Mouse (Mus musculus) MEL (cell line): ENCODE data around the gene Tango6.

ENCODE experiments used
- CTCF ChIP-seq, 3 experiments: IDR thresholded peaks in 2 of 3; conservative IDR thresholded peaks in 1 of 3; 2 replicates each; pipeline ENCODE4 v1.5.1; 2011 to 2012; ENCODE audit warnings: low read length in 3 of 3, low read depth in 2 of 3, mild to moderate bottlenecking in 2 of 3, improper control_type of control experiment in 1 of 3, inconsistent platforms in 1 of 3, mixed read lengths in 1 of 3, moderate library complexity in 1 of 3; ENCODE audit not compliant: control insufficient read depth in 1 of 3, insufficient read depth in 1 of 3, poor library complexity in 1 of 3, severe bottlenecking in 1 of 3
- GATA1 ChIP-seq: IDR thresholded peaks from 2 replicates; pipeline ENCODE4 v1.6.1; 2011; ENCODE audit warnings: low read depth, low read length, improper control_type of control experiment
- MAX ChIP-seq: IDR thresholded peaks from 2 replicates; pipeline ENCODE4 v1.6.1; 2011; ENCODE audit warnings: low read length, improper control_type of control experiment
- MYB ChIP-seq: IDR thresholded peaks from 2 replicates; pipeline ENCODE4 v1.6.1; 2011; ENCODE audit warnings: mild to moderate bottlenecking, low read depth, low read length, improper control_type of control experiment
- POLR2AphosphoS5 ChIP-seq: IDR thresholded peaks from 2 replicates; pipeline ENCODE4 v1.6.1; 2012; ENCODE audit warnings: low read depth, borderline replicate concordance, mild to moderate bottlenecking, inconsistent platforms, low read length, moderate library complexity, mixed read lengths
- TAL1 ChIP-seq: IDR thresholded peaks from 2 replicates; pipeline ENCODE4 v1.6.1; 2012; ENCODE audit warnings: mild to moderate bottlenecking, inconsistent platforms, low read length, moderate library complexity, mixed read lengths

DNA sequence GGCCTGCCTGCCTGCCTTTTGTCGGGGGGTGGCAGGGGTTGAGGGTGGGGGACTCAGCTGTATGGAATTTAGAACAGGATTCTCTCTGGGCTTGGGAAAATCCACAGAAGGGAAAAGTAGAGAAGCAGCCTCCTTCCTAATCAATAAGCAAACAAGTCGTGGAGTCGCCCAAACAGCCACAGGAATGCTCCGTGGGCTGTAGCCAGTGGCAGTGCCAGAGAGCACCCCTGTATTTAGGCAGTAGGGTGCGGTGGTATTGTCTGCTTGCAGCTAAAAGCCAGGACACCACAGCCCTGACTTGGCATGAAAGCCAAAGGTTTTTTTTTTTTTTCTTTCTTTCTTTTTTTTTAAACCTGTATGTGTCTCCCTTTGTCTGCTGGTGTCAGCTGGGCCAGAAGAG lies 41.9 kb upstream of the Tango6 start:
- no peak for TF ChIP-seq CTCF (IDR thresholded peaks at IDR 0.05 in 2 of 3, conservative IDR thresholded peaks at IDR 0.05 in 1 of 3; ENCODE audit: control insufficient read depth in 1 of 3, insufficient read depth in 1 of 3, low read depth in 2 of 3, low read length in 3 of 3, poor library complexity in 1 of 3, severe bottlenecking in 1 of 3)
- no peak for TF ChIP-seq MAX
- no peak for TF ChIP-seq GATA1
- no peak for TF ChIP-seq MYB
- no peak for TF ChIP-seq TAL1
- TF ChIP-seq POLR2AphosphoS5: no peak
